10 mouse cellular contexts compared by ENCODE assay signal in genomic region chr2:75633784-75634183, GRCm38 (mm10). TPM values are rescaled to one million over a fixed set of nuclear protein-coding genes. Genes with fewer than 3 reads are reported as not detected.
DNase-seq lines count a peak whose midpoint lies in the region; ATAC-seq and TF ChIP-seq lines count a peak whose summit lies in the region.
"Had no signal": no experiment of that assay in that cellular context is flagged by ENCODE, and none has a peak within 500 bp of the region (broad histone marks: within the 10 kb centered on the region; RNA-seq: fewer than 3 reads in every experiment).

No protein-coding gene starts in this region.

- no peak overlapping the region for H3K4me3 ChIP-seq in heart, postnatal 0 days (ENCODE audit: low read depth, low read length)
- no peak overlapping the region for H3K4me3 ChIP-seq in intestine, embryonic 16.5 days (ENCODE audit: low read length)
- H3K4me3 ChIP-seq in limb, embryonic 12.5 days (replicated peaks), result no peak overlapping the region
- H3K4me3 ChIP-seq in forebrain, embryonic 11.5 days (ENCODE audit: low read depth, low read length), result no peak overlapping the region
- H3K4me3 ChIP-seq: megakaryocyte, embryonic 14.5 days had no signal

- no peak overlapping the region for H3K27ac ChIP-seq in heart, postnatal 0 days (ENCODE audit: low read depth)
- no peak overlapping the region; the same call in 1 of the 2 replicates for H3K27ac ChIP-seq in intestine, embryonic 16.5 days (ENCODE audit: low read length)
- no peak overlapping the region for H3K27ac ChIP-seq in limb, embryonic 12.5 days
- H3K27ac ChIP-seq in forebrain, embryonic 11.5 days (ENCODE audit: low read depth, low read length), result no peak overlapping the region

- DNase-seq in heart, postnatal 0 days (ENCODE audit: low spot score), result no peak
- no peak for DNase-seq in heart, adult 18-20 months
- peak; percentile 28 for DNase-seq in splenic B cell, adult 2 months (ENCODE audit: low read depth, low spot score)
- DNase-seq in forebrain, embryonic 11.5 days (ENCODE audit: low spot score), result no peak
- no peak for DNase-seq in retina, postnatal 1 day
- no peak for DNase-seq in urinary bladder, postnatal 4 days (ENCODE audit: low spot score in 2 of 2)

- no peaks in the 10 kb centered on the region for H3K9me3 ChIP-seq in heart, postnatal 0 days (replicated peaks; ENCODE audit: control insufficient read depth, low read length)
- H3K9me3 ChIP-seq in intestine, embryonic 16.5 days (ENCODE audit: control insufficient read depth, low read length), result no peaks in the 10 kb centered on the region
- H3K9me3 ChIP-seq in limb, embryonic 12.5 days, result no peaks in the 10 kb centered on the region
- H3K9me3 ChIP-seq in forebrain, embryonic 11.5 days (ENCODE audit: control insufficient read depth, low read length), result no peaks in the 10 kb centered on the region
- H3K9me3 ChIP-seq: megakaryocyte, embryonic 14.5 days had no signal

- H3K36me3 ChIP-seq in heart, postnatal 0 days (replicated peaks; ENCODE audit: control insufficient read depth, insufficient read depth, low read length), result no peaks in the 10 kb centered on the region
- H3K36me3 ChIP-seq in intestine, embryonic 16.5 days (ENCODE audit: control insufficient read depth, insufficient read depth, low read length), result no peaks in the 10 kb centered on the region
- H3K36me3 ChIP-seq in limb, embryonic 12.5 days, result no peaks in the 10 kb centered on the region
- no peaks in the 10 kb centered on the region for H3K36me3 ChIP-seq in splenic B cell, adult 2 months (ENCODE audit: control insufficient read depth, insufficient read depth, low read length, poor library complexity, severe bottlenecking)
- no peaks in the 10 kb centered on the region for H3K36me3 ChIP-seq in forebrain, embryonic 11.5 days (ENCODE audit: control insufficient read depth, insufficient read depth, low read length)

- TF ChIP-seq EP300 in heart, postnatal 0 days (IDR thresholded peaks at IDR 0.05; ENCODE audit: low read depth), result no peak

- no peak overlapping the region for H3K4me2 ChIP-seq in heart, postnatal 0 days (ENCODE audit: low read depth, low read length)
- H3K4me2 ChIP-seq in intestine, embryonic 16.5 days (ENCODE audit: low read depth, low read length), result no peak overlapping the region
- H3K4me2 ChIP-seq in limb, embryonic 12.5 days, result peak overlapping the region; percentile 1; the same call in 1 of the 2 replicates
- no peak overlapping the region for H3K4me2 ChIP-seq in forebrain, embryonic 11.5 days (ENCODE audit: low read depth, low read length, severe bottlenecking)

- ATAC-seq in heart, postnatal 0 days (ENCODE audit: insufficient read depth, low read depth), result peak; percentile 18; the same call in 1 of the 2 replicates
- peak; percentile 64 for ATAC-seq in intestine, embryonic 16.5 days
- ATAC-seq in limb, embryonic 12.5 days (ENCODE audit: insufficient number of reproducible peaks, insufficient read depth, low FRiP score, low TSS enrichment, low read depth), result 0 out of 2 replicates have a peak, but pooled peaks have one; percentile 56
- ATAC-seq in forebrain, embryonic 11.5 days (replicated peaks; ENCODE audit: low FRiP score), result no peak
- ATAC-seq: hindbrain, embryonic 16.5 days had no signal

- no peak for TF ChIP-seq CTCF in heart, postnatal 0 days (IDR thresholded peaks at IDR 0.05; ENCODE audit: low read depth)

- H3K4me1 ChIP-seq in heart, postnatal 0 days (ENCODE audit: control insufficient read depth, insufficient read depth), result peaks cover 8% of the 10 kb centered on the region; the same call in 1 of the 2 replicates
- peaks cover 8% of the 10 kb centered on the region for H3K4me1 ChIP-seq in intestine, embryonic 16.5 days (ENCODE audit: control insufficient read depth, insufficient read depth, low read length)
- peaks cover 21% of the 10 kb centered on the region for H3K4me1 ChIP-seq in limb, embryonic 12.5 days (replicated peaks)
- H3K4me1 ChIP-seq in forebrain, embryonic 11.5 days (replicated peaks; ENCODE audit: control insufficient read depth, insufficient read depth, low read length), result no peaks in the 10 kb centered on the region

- H3K9ac ChIP-seq in heart, postnatal 0 days (replicated peaks; ENCODE audit: low read depth, low read length), result no peak overlapping the region
- H3K9ac ChIP-seq in intestine, embryonic 16.5 days (ENCODE audit: low read depth, low read length), result no peak overlapping the region
- no peak overlapping the region for H3K9ac ChIP-seq in limb, embryonic 12.5 days (replicated peaks)
- no peak overlapping the region for H3K9ac ChIP-seq in forebrain, embryonic 11.5 days (ENCODE audit: low read length)

- WGBS in heart, postnatal 0 days, result 70% methylated on average over 5 of the region's 5 CpGs
- WGBS in intestine, embryonic 16.5 days, result 68% methylated on average over 5 of the region's 5 CpGs
- WGBS in limb, embryonic 12.5 days, result 46% methylated on average over 5 of the region's 5 CpGs
- 86% methylated on average over 5 of the region's 5 CpGs for WGBS in forebrain, embryonic 11.5 days

- H3K27me3 ChIP-seq in heart, postnatal 0 days (ENCODE audit: control insufficient read depth, insufficient read depth, low read length), result no peaks in the 10 kb centered on the region
- no peaks in the 10 kb centered on the region for H3K27me3 ChIP-seq in intestine, embryonic 16.5 days (replicated peaks; ENCODE audit: control insufficient read depth, insufficient read depth, low read length)
- no peaks in the 10 kb centered on the region for H3K27me3 ChIP-seq in limb, embryonic 12.5 days
- H3K27me3 ChIP-seq in splenic B cell, adult 2 months (ENCODE audit: control insufficient read depth, insufficient read depth, low read length, poor library complexity, severe bottlenecking), result no peaks in the 10 kb centered on the region
- no peaks in the 10 kb centered on the region for H3K27me3 ChIP-seq in forebrain, embryonic 11.5 days (ENCODE audit: control insufficient read depth, insufficient read depth, low read length)
- H3K27me3 ChIP-seq: megakaryocyte, embryonic 14.5 days had no signal

RNA-seq across cellular contexts. Expression of gene Hnrnpa3, which starts 25.3 kb away (rescaled TPM):
- 26.0 and 33.9 TPM in 2 replicates for total RNA-seq in heart, postnatal 0 days (2014; rRNA removed; ENCODE audit: low replicate concordance)
- 93.6 and 102 TPM in 2 replicates for polyA plus RNA-seq in heart, postnatal 0 days (2015; fragmentation: Nextera tagmentation; extraction: Ambion mirVana)
- total RNA-seq in heart, adult 18-20 months (2021), result 100 to 1,000 TPM; 157 to 174 TPM
- polyA plus RNA-seq in intestine, embryonic 16.5 days (2015; fragmentation: Nextera tagmentation; extraction: Ambion mirVana), result 215 and 254 TPM in 2 replicates
- polyA plus RNA-seq in limb, embryonic 12.5 days (2016; fragmentation: Nextera tagmentation; extraction: Ambion mirVana), result 393 and 427 TPM in 2 replicates
- 318 and 325 TPM in 2 replicates for polyA plus RNA-seq in forebrain, embryonic 11.5 days (2014; fragmentation: Nextera tagmentation; extraction: Ambion mirVana)
